Mouse (Mus musculus): ENCODE measurements around the gene Itga9. TPM values are rescaled to one million over a fixed set of nuclear protein-coding genes. Genes with fewer than 3 reads are reported as not detected.

Itga9 gene
- polyA plus RNA-seq, 1 experiment = 0.14 TPM

- H3K4me3 ChIP-seq = no peak overlapping the region
- H3K36me3 ChIP-seq (ENCODE audit: control insufficient read depth, insufficient read depth) = no peaks in the 10 kb centered on the region
- no peak for TF ChIP-seq E2F4 (IDR thresholded peaks at IDR 0.05; ENCODE audit: insufficient read depth)
- H3K27me3 ChIP-seq (ENCODE audit: control insufficient read depth, insufficient read depth, insufficient read length) = peaks cover 28% of the 10 kb centered on the region
- no peak overlapping the region for H3ac ChIP-seq (ENCODE audit: control insufficient read depth, insufficient read length)
- no peaks in the 10 kb centered on the region for H3K79me2 ChIP-seq (ENCODE audit: control insufficient read depth, insufficient read depth)
- no peak overlapping the region for H3K4me2 ChIP-seq (ENCODE audit: low read depth)
These were observed 3.9 kb upstream of the Itga9 start for GRCm38 (mm10) chr9:118602576-118602975.

GRCm38 (mm10) chr9:118606817-118607371, 404 bp downstream of the Itga9 start:
- no peaks in the 10 kb centered on the region for H3K79me2 ChIP-seq (ENCODE audit: control insufficient read depth, insufficient read depth)
- H3ac ChIP-seq (ENCODE audit: control insufficient read depth, insufficient read length) = no peak overlapping the region
- no peak overlapping the region for H3K4me2 ChIP-seq (ENCODE audit: low read depth)
- peaks cover 52% of the 10 kb centered on the region for H3K27me3 ChIP-seq (ENCODE audit: control insufficient read depth, insufficient read depth, insufficient read length)
- no peak overlapping the region for H3K4me3 ChIP-seq
- H3K36me3 ChIP-seq (ENCODE audit: control insufficient read depth, insufficient read depth) = no peaks in the 10 kb centered on the region
- no peak for TF ChIP-seq REST (IDR thresholded peaks at IDR 0.05; ENCODE audit: insufficient read depth, insufficient read length)
- TF ChIP-seq E2F4 (IDR thresholded peaks at IDR 0.05; ENCODE audit: insufficient read depth) = no peak
- TF ChIP-seq USF1 (IDR thresholded peaks at IDR 0.05; ENCODE audit: low read depth) = no peak
- no peak for TF ChIP-seq MAX (IDR thresholded peaks at IDR 0.05; ENCODE audit: low read depth)
- TF ChIP-seq TCF12 (IDR thresholded peaks at IDR 0.05; ENCODE audit: insufficient read depth, poor library complexity, severe bottlenecking) = no peak
- TF ChIP-seq POLR2AphosphoS2 (IDR thresholded peaks at IDR 0.05; ENCODE audit: insufficient read length, low read depth) = no peak

- TF ChIP-seq MYOG (IDR thresholded peaks at IDR 0.05; ENCODE audit: control insufficient read depth in 1 of 3, insufficient read depth in 1 of 3, insufficient read length in 2 of 3, low read depth in 2 of 3) (no peak), TCF3 (IDR thresholded peaks at IDR 0.05; ENCODE audit: insufficient read length, low read depth) (no peak), MAX (IDR thresholded peaks at IDR 0.05; ENCODE audit: low read depth) (no peak), CEBPB (IDR thresholded peaks at IDR 0.05; ENCODE audit: insufficient read depth, poor library complexity, severe bottlenecking) (no peak), POLR2AphosphoS2 (IDR thresholded peaks at IDR 0.05; ENCODE audit: insufficient read length, low read depth) (no peak), E2F4 (IDR thresholded peaks at IDR 0.05; ENCODE audit: insufficient read depth) (no peak), SRF (IDR thresholded peaks at IDR 0.05; ENCODE audit: control insufficient read depth, insufficient read length, low read depth) (no peak), USF1 (IDR thresholded peaks at IDR 0.05; ENCODE audit: low read depth) (no peak), MYOD1 (IDR thresholded peaks at IDR 0.05; ENCODE audit: control insufficient read depth in 1 of 3, insufficient read length in 2 of 3, low read depth in 2 of 3) (no peak), REST (IDR thresholded peaks at IDR 0.05; ENCODE audit: insufficient read depth, insufficient read length) (no peak), TCF12 (IDR thresholded peaks at IDR 0.05; ENCODE audit: insufficient read depth, poor library complexity, severe bottlenecking) (no peak), POLR2A (IDR thresholded peaks at IDR 0.05; ENCODE audit: insufficient read length, low read depth) (no peak)
- Histone ChIP-seq H3K79me2 (ENCODE audit: control insufficient read depth, insufficient read depth) (no peaks in the 10 kb centered on the region), H3K27me3 (ENCODE audit: control insufficient read depth, insufficient read depth, insufficient read length) (peaks cover 62% of the 10 kb centered on the region), H3ac (ENCODE audit: control insufficient read depth, insufficient read length) (no peak overlapping the region), H3K4me3 (no peak overlapping the region), H3K36me3 (ENCODE audit: control insufficient read depth, insufficient read depth) (no peaks in the 10 kb centered on the region), H3K4me2 (ENCODE audit: low read depth) (no peak overlapping the region)
These were observed 1.4 kb downstream of the Itga9 start for GRCm38 (mm10) chr9:118607701-118608401.

GRCm38 (mm10) chr9:118608556-118608955, 2.1 kb downstream of the Itga9 start:
- H3K79me2 ChIP-seq (ENCODE audit: control insufficient read depth, insufficient read depth) = no peaks in the 10 kb centered on the region
- peaks cover 64% of the 10 kb centered on the region for H3K27me3 ChIP-seq (ENCODE audit: control insufficient read depth, insufficient read depth, insufficient read length)
- no peak overlapping the region for H3ac ChIP-seq (ENCODE audit: control insufficient read depth, insufficient read length)
- TF ChIP-seq CEBPB (IDR thresholded peaks at IDR 0.05; ENCODE audit: insufficient read depth, poor library complexity, severe bottlenecking) (no peak), E2F4 (IDR thresholded peaks at IDR 0.05; ENCODE audit: insufficient read depth) (no peak), POLR2A (IDR thresholded peaks at IDR 0.05; ENCODE audit: insufficient read length, low read depth) (no peak), REST (IDR thresholded peaks at IDR 0.05; ENCODE audit: insufficient read depth, insufficient read length) (no peak), POLR2AphosphoS2 (IDR thresholded peaks at IDR 0.05; ENCODE audit: insufficient read length, low read depth) (no peak), TCF12 (IDR thresholded peaks at IDR 0.05; ENCODE audit: insufficient read depth, poor library complexity, severe bottlenecking) (no peak), SRF (IDR thresholded peaks at IDR 0.05; ENCODE audit: control insufficient read depth, insufficient read length, low read depth) (no peak), TCF3 (IDR thresholded peaks at IDR 0.05; ENCODE audit: insufficient read length, low read depth) (no peak), USF1 (IDR thresholded peaks at IDR 0.05; ENCODE audit: low read depth) (no peak), MYOG (IDR thresholded peaks at IDR 0.05; ENCODE audit: control insufficient read depth in 1 of 3, insufficient read depth in 1 of 3, insufficient read length in 2 of 3, low read depth in 2 of 3) (no peak), MAX (IDR thresholded peaks at IDR 0.05; ENCODE audit: low read depth) (no peak), MYOD1 (IDR thresholded peaks at IDR 0.05; ENCODE audit: control insufficient read depth in 1 of 3, insufficient read length in 2 of 3, low read depth in 2 of 3) (no peak)
- H3K4me3 ChIP-seq = no peak overlapping the region
- H3K36me3 ChIP-seq (ENCODE audit: control insufficient read depth, insufficient read depth) = no peaks in the 10 kb centered on the region
- H3K4me2 ChIP-seq (ENCODE audit: low read depth) = no peak overlapping the region

GRCm38 (mm10) chr9:118610060-118610459, 3.6 kb downstream of the Itga9 start:
- no peak for TF ChIP-seq E2F4 (IDR thresholded peaks at IDR 0.05; ENCODE audit: insufficient read depth)
- TF ChIP-seq MYOD1 (IDR thresholded peaks at IDR 0.05; ENCODE audit: control insufficient read depth in 1 of 3, insufficient read length in 2 of 3, low read depth in 2 of 3) = no peak
- no peak for TF ChIP-seq POLR2A (IDR thresholded peaks at IDR 0.05; ENCODE audit: insufficient read length, low read depth)
- TF ChIP-seq POLR2AphosphoS2 (IDR thresholded peaks at IDR 0.05; ENCODE audit: insufficient read length, low read depth) = no peak
- TF ChIP-seq MAX (IDR thresholded peaks at IDR 0.05; ENCODE audit: low read depth) = no peak
- no peak for TF ChIP-seq SRF (IDR thresholded peaks at IDR 0.05; ENCODE audit: control insufficient read depth, insufficient read length, low read depth)
- no peak for TF ChIP-seq CEBPB (IDR thresholded peaks at IDR 0.05; ENCODE audit: insufficient read depth, poor library complexity, severe bottlenecking)
- TF ChIP-seq TCF12 (IDR thresholded peaks at IDR 0.05; ENCODE audit: insufficient read depth, poor library complexity, severe bottlenecking) = no peak
- no peak for TF ChIP-seq MYOG (IDR thresholded peaks at IDR 0.05; ENCODE audit: control insufficient read depth in 1 of 3, insufficient read depth in 1 of 3, insufficient read length in 2 of 3, low read depth in 2 of 3)
- no peak for TF ChIP-seq REST (IDR thresholded peaks at IDR 0.05; ENCODE audit: insufficient read depth, insufficient read length)
- TF ChIP-seq USF1 (IDR thresholded peaks at IDR 0.05; ENCODE audit: low read depth) = no peak
- H3K4me3 ChIP-seq = no peak overlapping the region
- no peaks in the 10 kb centered on the region for H3K79me2 ChIP-seq (ENCODE audit: control insufficient read depth, insufficient read depth)
- no peak overlapping the region for H3K4me2 ChIP-seq (ENCODE audit: low read depth)
- H3ac ChIP-seq (ENCODE audit: control insufficient read depth, insufficient read length) = no peak overlapping the region
- no peaks in the 10 kb centered on the region for H3K36me3 ChIP-seq (ENCODE audit: control insufficient read depth, insufficient read depth)
- H3K27me3 ChIP-seq (ENCODE audit: control insufficient read depth, insufficient read depth, insufficient read length) = peaks cover 62% of the 10 kb centered on the region

Measured in myocyte (in vitro differentiated cells).